Mouse (Mus musculus): ENCODE measurements around the gene Kcnj11.

Gene Kcnj11

DNA sequence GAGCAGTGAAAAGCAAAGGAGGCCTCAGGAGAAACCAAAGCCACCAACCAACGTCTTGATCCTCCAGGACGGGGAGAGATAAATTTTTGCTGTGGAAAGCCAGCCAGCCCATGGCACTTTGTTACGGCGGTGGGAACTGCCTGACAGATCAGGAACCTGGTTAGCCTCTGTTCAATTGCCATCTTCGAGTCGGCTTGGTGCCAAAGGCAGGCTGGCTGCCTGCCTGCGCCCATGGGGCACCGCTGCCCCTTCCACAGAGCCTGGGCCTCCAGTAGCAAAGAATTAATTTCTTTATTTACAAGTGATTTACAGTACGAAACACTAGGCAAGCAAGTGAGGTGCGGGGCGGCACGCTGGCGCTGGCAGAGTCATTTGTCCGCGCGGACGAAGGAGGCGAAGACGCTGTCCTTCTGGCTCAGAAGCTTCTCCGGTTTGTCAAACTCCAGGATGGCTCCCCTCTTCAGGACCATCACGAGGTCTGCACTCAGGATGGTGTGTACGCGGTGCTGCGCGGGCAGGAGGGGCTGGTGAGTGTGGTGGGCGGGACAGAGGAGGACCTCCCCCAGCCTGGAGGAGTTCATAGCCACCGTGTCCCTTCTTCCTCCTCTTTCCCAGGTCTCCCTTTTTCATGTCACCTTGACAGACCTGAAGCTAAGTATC lies 3.8 kb upstream of the Kcnj11 start:
- DNase-seq (ENCODE audit: low read depth) = no peak

- no peak for DNase-seq (ENCODE audit: low read depth)
Observed at GRCm38 (mm10) chr7:46103771-46104170, 3.2 kb upstream of the Kcnj11 start.

DNA sequence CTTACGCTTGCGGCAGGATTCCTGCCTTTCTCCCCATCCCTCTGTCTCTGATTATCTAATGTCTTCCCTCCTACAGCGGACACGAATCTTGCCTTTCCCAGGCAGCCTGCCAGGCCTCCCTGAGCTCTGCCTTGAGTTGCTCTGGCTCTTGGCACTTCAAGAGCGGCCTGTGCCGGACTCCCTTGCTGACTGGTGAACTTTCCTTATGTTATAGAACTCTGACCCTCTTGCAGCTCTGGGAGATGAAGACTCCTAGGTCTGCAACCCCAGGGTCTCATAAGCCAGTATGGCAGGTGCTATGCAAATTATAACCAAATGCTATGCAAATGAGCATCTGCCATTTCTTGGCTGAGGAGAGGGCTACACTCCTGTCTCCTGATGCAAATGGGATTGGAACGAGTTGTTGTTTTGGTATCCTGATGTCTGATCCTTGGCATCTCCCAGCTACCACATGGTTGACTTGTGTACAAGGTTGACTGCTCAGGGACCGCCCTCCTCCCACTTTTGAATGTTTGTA lies 2.6 kb upstream of the Kcnj11 start:
- no peak for DNase-seq (ENCODE audit: low read depth)

- no peak for DNase-seq (ENCODE audit: low read depth)
Observed at GRCm38 (mm10) chr7:46099682-46100081, 882 bp downstream of the Kcnj11 start.

DNA sequence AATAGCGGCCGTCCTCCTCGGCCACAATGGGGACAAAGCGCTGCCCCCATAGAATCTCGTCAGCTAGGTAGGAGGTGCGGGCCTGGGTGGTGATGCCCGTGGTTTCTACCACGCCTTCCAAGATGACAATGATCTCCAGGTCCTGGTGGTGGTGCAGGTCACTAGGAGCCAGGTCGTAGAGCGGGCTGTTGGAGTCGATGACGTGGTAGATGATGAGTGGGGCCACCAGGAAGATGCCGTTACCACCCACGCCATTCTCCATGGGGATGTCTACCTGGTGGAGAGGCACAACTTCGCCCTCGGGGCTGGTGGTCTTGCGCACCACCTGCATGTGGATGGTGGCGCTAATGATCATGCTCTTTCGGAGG lies 1.7 kb downstream of the Kcnj11 start:
- DNase-seq (ENCODE audit: low read depth) = no peak

DNA sequence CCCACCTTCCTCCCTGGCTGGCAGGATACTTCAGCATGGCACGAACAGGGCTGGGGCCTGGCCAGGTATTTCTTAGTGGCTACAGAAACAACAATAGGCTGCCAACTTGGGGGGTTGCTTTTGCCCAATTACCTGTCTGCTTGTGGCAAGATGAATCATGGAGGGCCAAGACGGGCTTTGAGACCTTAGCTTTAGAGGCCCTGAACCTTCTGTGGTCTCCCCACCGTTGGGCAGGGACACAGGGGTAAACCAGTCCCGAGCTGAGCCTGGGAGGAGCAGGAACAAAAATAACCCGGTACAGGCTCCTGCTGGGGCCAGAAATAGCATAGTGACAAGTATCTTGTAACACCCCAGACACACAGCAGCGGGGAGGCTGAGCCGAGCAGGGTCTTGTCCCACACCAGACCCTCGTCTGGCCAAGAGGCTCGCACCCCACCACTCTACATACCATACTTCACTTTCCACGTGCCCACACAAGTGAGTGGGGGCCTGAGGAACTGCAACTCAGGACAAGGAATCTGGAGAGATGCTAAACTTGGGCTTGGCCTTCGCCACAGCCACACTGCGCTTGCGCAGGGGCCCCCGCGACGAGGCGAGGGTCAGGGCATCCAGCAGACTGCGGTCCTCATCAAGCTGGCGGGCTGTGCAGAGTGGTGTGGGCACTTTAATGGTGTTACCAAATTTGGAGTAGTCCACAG lies 2.2 kb downstream of the Kcnj11 start:
- DNase-seq (ENCODE audit: low read depth) = no peak

GRCm38 (mm10) chr7:46097319-46097783 lies 3.2 kb downstream of the Kcnj11 start:
- no peak for DNase-seq (ENCODE audit: low read depth)

GRCm38 (mm10) chr7:46096136-46096535 lies 4.4 kb downstream of the Kcnj11 start:
- no peak for DNase-seq (ENCODE audit: low read depth)

DNA sequence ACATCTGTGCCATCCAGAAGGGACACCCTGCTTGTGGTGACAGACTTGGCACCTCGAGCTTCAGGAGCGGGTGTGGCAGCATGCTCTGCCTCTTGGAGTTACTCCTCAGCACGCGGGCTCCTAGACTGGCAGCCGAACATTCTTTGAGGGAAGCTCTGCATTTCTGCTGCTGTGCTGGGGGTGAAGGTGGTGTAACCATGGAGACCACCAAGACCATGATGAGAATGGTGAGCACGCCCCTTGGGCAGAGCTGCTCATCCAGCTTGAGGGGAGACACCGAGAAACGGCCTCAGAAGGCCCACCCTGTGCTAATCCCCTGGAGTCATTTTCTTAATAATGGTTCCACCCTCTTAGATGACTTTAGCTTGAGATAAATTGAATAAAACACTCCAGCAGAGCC lies 7.8 kb downstream of the Kcnj11 start:
- DNase-seq (ENCODE audit: low read depth) = no peak

DNA sequence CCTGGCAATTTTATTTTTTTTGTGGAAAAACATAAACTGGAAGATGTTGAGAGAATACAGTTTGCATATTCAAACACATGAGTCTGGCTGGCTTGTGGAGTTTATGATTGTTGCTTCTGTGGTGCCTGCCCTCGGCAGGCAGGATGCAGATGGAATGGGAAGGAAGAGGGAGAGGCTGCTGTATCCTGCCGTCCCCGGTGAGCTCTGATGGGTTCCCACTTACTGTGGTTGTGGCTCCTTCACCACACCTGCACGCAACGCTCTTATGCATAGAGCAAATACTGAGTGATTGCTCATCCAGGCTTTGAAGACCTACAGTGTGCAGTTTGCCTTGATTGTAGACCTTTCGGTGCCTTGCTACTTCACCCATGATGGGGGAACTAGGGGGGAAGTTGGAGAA lies 12.3 kb downstream of the Kcnj11 start:
- no peak for DNase-seq (ENCODE audit: low read depth)

DNA sequence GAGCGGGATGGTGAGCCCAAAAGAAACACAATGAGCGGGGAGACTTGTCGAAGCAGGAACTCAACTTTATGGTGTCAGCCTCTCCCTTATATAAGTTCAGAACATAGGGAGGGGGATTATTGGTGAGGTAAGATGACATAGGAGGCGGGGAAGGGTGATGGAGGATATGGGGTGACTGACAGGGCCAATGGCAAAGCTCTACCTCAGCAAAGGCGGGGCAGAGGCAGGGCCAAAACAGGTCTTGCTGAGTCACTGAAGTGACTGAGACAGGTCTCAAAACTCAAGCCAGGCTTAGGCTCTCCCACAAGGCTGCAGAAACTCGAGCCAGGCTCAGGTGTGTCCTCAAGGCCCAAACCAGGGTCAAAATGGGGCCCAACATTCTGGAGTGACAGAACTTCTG lies 14.2 kb downstream of the Kcnj11 start:
- no peak for DNase-seq (ENCODE audit: low read depth)

DNA sequence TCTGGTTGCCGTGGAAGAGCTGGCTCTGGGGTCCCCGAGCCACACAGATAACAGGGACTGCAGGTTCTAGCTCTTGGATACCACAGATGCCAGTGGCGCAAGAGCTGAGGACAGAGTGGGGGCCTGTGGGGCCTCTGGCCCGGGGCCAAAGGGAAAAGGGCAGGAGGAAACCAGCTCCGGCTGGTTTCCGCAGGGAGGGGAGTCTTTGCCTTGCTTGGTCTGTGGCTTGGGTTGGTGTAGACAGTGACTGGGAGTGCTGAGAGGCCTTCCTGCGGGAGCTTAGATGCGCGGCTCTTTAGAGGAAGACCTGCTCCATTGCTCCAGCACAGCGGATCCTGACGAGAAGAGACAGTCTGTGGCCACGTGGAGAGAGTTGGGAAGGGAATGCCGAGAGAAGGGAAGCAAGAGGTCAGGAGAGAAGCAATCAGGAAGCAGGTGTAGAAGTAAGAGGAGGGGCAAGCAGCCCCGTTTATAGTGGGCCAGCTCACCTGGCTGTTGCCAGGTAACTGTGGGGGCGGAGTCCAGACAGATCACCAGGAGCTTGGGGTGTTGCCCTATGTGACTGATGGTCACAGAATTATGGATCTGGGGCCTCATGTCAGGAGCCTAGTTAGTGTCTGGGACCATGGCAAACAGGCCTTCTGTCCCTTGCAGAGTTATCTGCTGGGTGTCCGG lies 15.6 kb downstream of the Kcnj11 start:
- no peak for DNase-seq (ENCODE audit: low read depth)

GRCm38 (mm10) chr7:46084024-46084423 lies 16.5 kb downstream of the Kcnj11 start:
- DNase-seq (ENCODE audit: low read depth) = no peak

GRCm38 (mm10) chr7:46077675-46078074 lies 22.9 kb downstream of the Kcnj11 start:
- no peak for DNase-seq (ENCODE audit: low read depth)

DNA sequence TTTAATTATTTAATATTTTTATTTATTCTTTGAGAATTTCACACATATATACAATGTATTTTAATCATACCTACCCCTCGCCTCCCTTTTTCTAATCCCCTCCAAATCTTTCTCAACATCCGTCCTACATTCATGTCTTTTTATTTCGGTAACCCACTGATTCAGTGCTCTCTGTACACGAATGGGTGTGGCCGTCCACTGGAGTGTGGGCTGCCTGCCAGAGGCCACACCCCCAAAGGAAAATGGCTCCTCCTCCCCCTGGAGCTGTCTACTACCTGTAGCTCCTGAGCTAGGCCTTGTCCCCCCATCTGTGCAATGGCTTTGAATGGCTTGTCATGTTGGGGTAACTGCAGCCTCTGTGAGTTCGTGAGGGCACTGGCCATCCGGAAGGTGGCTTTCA lies 23.7 kb downstream of the Kcnj11 start:
- no peak for DNase-seq (ENCODE audit: low read depth)

- DNase-seq (ENCODE audit: low read depth) = no peak
Observed at GRCm38 (mm10) chr7:46068831-46069230, 31.7 kb downstream of the Kcnj11 start.

GRCm38 (mm10) chr7:46063296-46063695 lies 37.3 kb downstream of the Kcnj11 start:
- no peak for DNase-seq (ENCODE audit: low read depth)

GRCm38 (mm10) chr7:46061614-46062013 lies 39.0 kb downstream of the Kcnj11 start:
- DNase-seq (ENCODE audit: low read depth) = no peak

- no peak for DNase-seq (ENCODE audit: low read depth)
Observed at GRCm38 (mm10) chr7:46060688-46061087, 39.9 kb downstream of the Kcnj11 start.

GRCm38 (mm10) chr7:46058882-46059281 lies 41.7 kb downstream of the Kcnj11 start:
- DNase-seq (ENCODE audit: low read depth) = no peak

GRCm38 (mm10) chr7:46053566-46053965 lies 47.0 kb downstream of the Kcnj11 start:
- no peak for DNase-seq (ENCODE audit: low read depth)

DNA sequence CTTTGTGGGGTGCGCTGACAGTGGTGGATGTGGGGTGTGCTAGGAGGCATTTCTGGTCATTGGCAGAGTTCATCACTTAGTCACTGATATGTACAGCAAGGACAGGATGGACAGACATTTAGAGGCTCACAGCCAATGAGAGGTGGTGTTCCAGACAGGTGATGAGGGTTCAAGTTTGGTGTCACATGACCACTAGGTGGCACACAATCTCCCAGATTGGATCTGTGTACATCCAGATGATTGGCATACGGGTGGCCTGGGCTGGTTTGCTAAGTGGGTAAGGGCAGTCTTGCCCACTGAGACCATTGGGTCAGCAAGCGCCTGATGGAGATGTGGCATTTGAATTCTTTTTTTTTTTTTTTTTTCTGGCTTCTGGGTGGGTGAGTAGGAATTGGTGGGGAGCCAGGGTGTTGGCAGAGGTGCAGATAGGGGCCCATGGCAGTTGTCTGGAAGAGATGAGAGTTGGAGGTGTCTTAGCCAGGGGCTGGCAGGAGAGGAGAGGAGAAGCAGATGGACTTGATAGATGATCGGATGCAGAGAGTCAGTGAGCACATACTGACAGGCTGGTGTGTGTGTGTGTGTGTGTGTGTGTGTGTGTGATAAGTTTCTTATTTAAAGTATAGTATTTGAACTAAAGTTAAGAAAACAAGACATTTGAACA lies 48.3 kb downstream of the Kcnj11 start:
- no peak for DNase-seq (ENCODE audit: low read depth)

DNA sequence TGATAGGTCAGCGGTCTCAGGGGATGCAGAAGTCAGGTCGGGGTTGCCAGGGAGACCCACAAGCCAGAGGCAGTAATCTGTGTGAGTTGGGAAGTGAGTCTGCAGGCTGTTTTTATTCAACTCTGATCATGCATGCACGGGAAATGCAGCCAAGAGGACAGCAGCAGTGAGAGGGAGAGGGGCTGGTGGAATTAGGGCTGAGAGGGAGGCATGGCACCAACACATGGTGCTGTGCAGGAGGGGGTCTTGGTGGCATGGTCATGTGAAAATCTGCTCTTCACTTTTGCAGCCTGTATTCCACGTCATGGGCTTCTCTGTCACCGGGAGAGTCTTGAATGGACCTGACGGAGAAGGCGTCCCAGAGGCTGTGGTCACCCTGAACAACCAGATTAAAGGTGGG lies 50.6 kb downstream of the Kcnj11 start:
- no peak for DNase-seq (ENCODE audit: low read depth)

Data from fibroblast of lung, adult 2 months (primary cell).